Mouse (Mus musculus): ENCODE measurements around the gene Camta1. TPM values are rescaled to one million over a fixed set of nuclear protein-coding genes. Genes with fewer than 3 reads are reported as not detected.
A peak's percentile ranks its signal among the peaks of the same experiment; 100 is the strongest.

Camta1 gene
- polyA plus RNA-seq, 1 experiment from 2014 or later = 150 TPM

- Histone ChIP-seq H3K9ac (ENCODE audit: low read length) (no peak overlapping the region), H3K27ac (ENCODE audit: low read depth, low read length) (no peak overlapping the region), H3K9me3 (ENCODE audit: control insufficient read depth, low read length) (no peaks in the 10 kb centered on the region), H3K4me1 (ENCODE audit: control insufficient read depth, insufficient read depth, low read length) (no peaks in the 10 kb centered on the region), H3K27me3 (ENCODE audit: control insufficient read depth, insufficient read depth, low read length) (no peaks in the 10 kb centered on the region), H3K36me3 (ENCODE audit: control insufficient read depth, insufficient read depth, low read length) (peaks cover 17% of the 10 kb centered on the region), H3K4me3 (ENCODE audit: low read depth, low read length) (no peak overlapping the region), H3K4me2 (no peak overlapping the region)
- WGBS = 59% methylated on average over 9 of the region's 9 CpGs
- DNase-seq (ENCODE audit: low spot score, missing footprints) (peak; percentile 92), ATAC-seq (ENCODE audit: low FRiP score) (no peak)
These were observed 960.0 kb downstream of the Camta1 start for GRCm38 (mm10) chr4:150901651-150902050.

GRCm38 (mm10) chr4:150900486-150900885, 961.2 kb downstream of the Camta1 start:
- Histone ChIP-seq H3K4me1 (ENCODE audit: control insufficient read depth, insufficient read depth, low read length) (no peaks in the 10 kb centered on the region), H3K27me3 (ENCODE audit: control insufficient read depth, insufficient read depth, low read length) (no peaks in the 10 kb centered on the region), H3K9ac (ENCODE audit: low read length) (no peak overlapping the region), H3K4me2 (no peak overlapping the region), H3K9me3 (ENCODE audit: control insufficient read depth, low read length) (no peaks in the 10 kb centered on the region), H3K4me3 (ENCODE audit: low read depth, low read length) (no peak overlapping the region), H3K36me3 (ENCODE audit: control insufficient read depth, insufficient read depth, low read length) (peaks cover 18% of the 10 kb centered on the region), H3K27ac (ENCODE audit: low read depth, low read length) (no peak overlapping the region)
- DNase-seq (ENCODE audit: low spot score, missing footprints) (peak; percentile 47), ATAC-seq (ENCODE audit: low FRiP score) (no peak)
- 95% methylated on average over 13 of the region's 13 CpGs for WGBS

GRCm38 (mm10) chr4:150898716-150899365, 962.8 kb downstream of the Camta1 start:
- ATAC-seq (ENCODE audit: low FRiP score) = 0 out of 2 replicates have a peak, but pooled peaks have one; percentile 40
- H3K9me3 ChIP-seq (ENCODE audit: control insufficient read depth, low read length) = no peaks in the 10 kb centered on the region
- H3K27me3 ChIP-seq (ENCODE audit: control insufficient read depth, insufficient read depth, low read length) = no peaks in the 10 kb centered on the region
- H3K4me1 ChIP-seq (ENCODE audit: control insufficient read depth, insufficient read depth, low read length) = no peaks in the 10 kb centered on the region
- 62% methylated on average over 13 of the region's 13 CpGs for WGBS
- peak; percentile 92 for DNase-seq (ENCODE audit: low spot score, missing footprints)
- peaks cover 18% of the 10 kb centered on the region for H3K36me3 ChIP-seq (ENCODE audit: control insufficient read depth, insufficient read depth, low read length)
- H3K4me2 ChIP-seq = no peak overlapping the region
- H3K9ac ChIP-seq (ENCODE audit: low read length) = no peak overlapping the region
- no peak overlapping the region for H3K27ac ChIP-seq (ENCODE audit: low read depth, low read length)
- no peak overlapping the region for H3K4me3 ChIP-seq (ENCODE audit: low read depth, low read length)

GRCm38 (mm10) chr4:150896896-150897624, 964.6 kb downstream of the Camta1 start:
- no peak for ATAC-seq (ENCODE audit: low FRiP score)
- Histone ChIP-seq H3K9ac (ENCODE audit: low read length) (no peak overlapping the region), H3K4me2 (no peak overlapping the region), H3K4me3 (ENCODE audit: low read depth, low read length) (no peak overlapping the region), H3K36me3 (ENCODE audit: control insufficient read depth, insufficient read depth, low read length) (peaks cover 16% of the 10 kb centered on the region), H3K4me1 (ENCODE audit: control insufficient read depth, insufficient read depth, low read length) (no peaks in the 10 kb centered on the region), H3K27ac (ENCODE audit: low read depth, low read length) (no peak overlapping the region), H3K9me3 (ENCODE audit: control insufficient read depth, low read length) (no peaks in the 10 kb centered on the region), H3K27me3 (ENCODE audit: control insufficient read depth, insufficient read depth, low read length) (no peaks in the 10 kb centered on the region)
- peak; percentile 73 for DNase-seq (ENCODE audit: low spot score, missing footprints)
- 96% methylated on average over 26 of the region's 26 CpGs for WGBS

DNA sequence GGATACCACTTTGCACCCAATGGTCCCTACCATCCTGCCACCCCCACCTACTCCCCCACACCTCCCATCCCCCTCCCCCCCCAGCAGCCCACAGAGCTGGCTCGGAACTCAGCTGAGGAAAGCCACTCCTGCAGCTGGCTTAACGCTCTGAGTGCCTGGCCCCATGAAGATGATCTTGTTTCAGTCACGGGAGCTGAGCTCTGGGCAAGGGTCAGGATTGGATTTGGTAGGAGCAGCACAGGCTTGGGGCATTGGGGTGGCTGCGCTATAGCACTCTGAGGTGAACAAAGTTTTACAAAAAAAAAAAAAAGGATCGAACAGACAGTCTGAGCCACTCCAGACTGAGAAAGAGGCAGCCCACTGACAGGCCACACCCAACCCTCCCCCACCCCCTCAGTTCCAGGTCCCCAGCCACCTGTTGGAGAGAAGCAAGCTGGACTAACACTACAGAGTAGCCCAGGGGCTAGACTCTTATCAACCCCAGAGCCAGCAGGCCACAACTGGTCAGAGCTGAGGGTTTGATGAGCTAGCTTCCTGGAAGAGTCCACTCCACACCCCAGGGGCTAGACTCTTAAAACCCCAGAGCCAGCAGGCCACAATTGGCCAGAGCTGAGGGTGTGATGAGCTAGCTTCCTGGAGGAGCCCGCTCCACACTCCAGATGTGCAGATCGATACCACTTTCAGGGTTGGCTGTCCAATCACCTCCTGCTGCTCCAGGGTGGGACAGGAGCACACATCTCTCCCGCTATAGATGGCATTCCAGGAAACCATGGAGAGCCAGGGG, 966.8 kb downstream of the Camta1 start:
- ATAC-seq (ENCODE audit: low FRiP score) (no peak), DNase-seq (ENCODE audit: low spot score, missing footprints) (peak; percentile 44)
- Histone ChIP-seq H3K4me3 (ENCODE audit: low read depth, low read length) (no peak overlapping the region), H3K9ac (ENCODE audit: low read length) (no peak overlapping the region), H3K9me3 (ENCODE audit: control insufficient read depth, low read length) (no peaks in the 10 kb centered on the region), H3K27me3 (ENCODE audit: control insufficient read depth, insufficient read depth, low read length) (no peaks in the 10 kb centered on the region), H3K36me3 (ENCODE audit: control insufficient read depth, insufficient read depth, low read length) (peaks cover 8% of the 10 kb centered on the region), H3K4me1 (ENCODE audit: control insufficient read depth, insufficient read depth, low read length) (no peaks in the 10 kb centered on the region), H3K27ac (ENCODE audit: low read depth, low read length) (no peak overlapping the region), H3K4me2 (no peak overlapping the region)
- 77% methylated on average over 8 of the region's 8 CpGs for WGBS

GRCm38 (mm10) chr4:150891308-150891707, 970.4 kb downstream of the Camta1 start:
- no peak for ATAC-seq (ENCODE audit: low FRiP score)

GRCm38 (mm10) chr4:150889955-150890315, 971.7 kb downstream of the Camta1 start:
- no peak overlapping the region for H3K4me2 ChIP-seq
- H3K27ac ChIP-seq (ENCODE audit: low read depth, low read length) = no peak overlapping the region
- ATAC-seq (ENCODE audit: low FRiP score) = no peak
- H3K9me3 ChIP-seq (ENCODE audit: control insufficient read depth, low read length) = no peaks in the 10 kb centered on the region
- no peaks in the 10 kb centered on the region for H3K36me3 ChIP-seq (ENCODE audit: control insufficient read depth, insufficient read depth, low read length)
- 78% methylated on average over 13 of the region's 13 CpGs for WGBS
- H3K4me3 ChIP-seq (ENCODE audit: low read depth, low read length) = no peak overlapping the region
- H3K9ac ChIP-seq (ENCODE audit: low read length) = no peak overlapping the region
- no peak for DNase-seq (ENCODE audit: low spot score, missing footprints)
- H3K27me3 ChIP-seq (ENCODE audit: control insufficient read depth, insufficient read depth, low read length) = no peaks in the 10 kb centered on the region
- no peaks in the 10 kb centered on the region for H3K4me1 ChIP-seq (ENCODE audit: control insufficient read depth, insufficient read depth, low read length)

More at GRCm38 (mm10) chr4:150891308-150891707, 970.4 kb downstream of the Camta1 start:
- no peaks in the 10 kb centered on the region; the same call in 1 of the 2 replicates for H3K36me3 ChIP-seq (ENCODE audit: control insufficient read depth, insufficient read depth, low read length)
- WGBS = 80% methylated on average over 5 of the region's 5 CpGs
- no peaks in the 10 kb centered on the region for H3K9me3 ChIP-seq (ENCODE audit: control insufficient read depth, low read length)
- no peak for DNase-seq (ENCODE audit: low spot score, missing footprints)
- H3K4me3 ChIP-seq (ENCODE audit: low read depth, low read length) = no peak overlapping the region
- no peak overlapping the region for H3K4me2 ChIP-seq
- no peaks in the 10 kb centered on the region for H3K4me1 ChIP-seq (ENCODE audit: control insufficient read depth, insufficient read depth, low read length)
- H3K27me3 ChIP-seq (ENCODE audit: control insufficient read depth, insufficient read depth, low read length) = no peaks in the 10 kb centered on the region
- H3K27ac ChIP-seq (ENCODE audit: low read depth, low read length) = no peak overlapping the region
- no peak overlapping the region for H3K9ac ChIP-seq (ENCODE audit: low read length)

GRCm38 (mm10) chr4:150889273-150889954, 972.3 kb downstream of the Camta1 start:
- DNase-seq (ENCODE audit: low spot score, missing footprints) = no peak
- Histone ChIP-seq H3K4me3 (ENCODE audit: low read depth, low read length) (no peak overlapping the region), H3K27ac (ENCODE audit: low read depth, low read length) (no peak overlapping the region), H3K36me3 (ENCODE audit: control insufficient read depth, insufficient read depth, low read length) (no peaks in the 10 kb centered on the region), H3K4me1 (ENCODE audit: control insufficient read depth, insufficient read depth, low read length) (no peaks in the 10 kb centered on the region), H3K27me3 (ENCODE audit: control insufficient read depth, insufficient read depth, low read length) (no peaks in the 10 kb centered on the region), H3K4me2 (no peak overlapping the region), H3K9me3 (ENCODE audit: control insufficient read depth, low read length) (no peaks in the 10 kb centered on the region), H3K9ac (ENCODE audit: low read length) (no peak overlapping the region)
- WGBS = 50% methylated on average over 20 of the region's 20 CpGs
- no peak for ATAC-seq (ENCODE audit: low FRiP score)
